Mouse (Mus musculus) kidney, adult 2 months (tissue): Measurements from ENCODE around the gene Itih5.

ENCODE experiments used
- CTCF ChIP-seq: fragments of 200-500 bp; conservative IDR thresholded peaks from 2 replicates; pipeline ENCODE4 v1.5.1; 2011; ENCODE audit warnings: low read depth, mild to moderate bottlenecking, control low read depth, low read length, moderate library complexity, mixed read lengths; ENCODE audit not compliant: insufficient read depth, insufficient read length
- POLR2A ChIP-seq: fragments of 200-500 bp; IDR thresholded peaks from one replicate; pipeline ENCODE4 v1.6.1; 2011; ENCODE audit warnings: low read depth, low read length, control low read depth

- TF ChIP-seq CTCF (no peak), POLR2A (no peak)
These were observed 98.1 kb downstream of the Itih5 start for GRCm38 (mm10) chr2:10251466-10251865.
